Mouse (Mus musculus) right cerebral cortex, postnatal 36 days (tissue): ENCODE data around the gene Sh2d4b.

Experiments
- DNase-seq, 2 experiments: peaks; one replicate each; pipeline ENCODE4 v3.0.0; 2022; ENCODE audit warnings: low spot score in 2 of 2, mixed read lengths in 1 of 2

Sh2d4b gene

GRCm38 (mm10) chr14:40893196-40893595 lies at the start of gene Sh2d4b:
Sh2d4b (minus strand) TSS chr14:40893266.
- DNase-seq: no peak

GRCm38 (mm10) chr14:40942429-40942828 lies 49.4 kb upstream of the Sh2d4b start:
- DNase-seq: no peak

GRCm38 (mm10) chr14:40938380-40938987 lies 45.4 kb upstream of the Sh2d4b start:
- no peak for DNase-seq

- no peak for DNase-seq
Measured at GRCm38 (mm10) chr14:40937052-40937451, 44.0 kb upstream of the Sh2d4b start.

- DNase-seq: no peak
Measured at GRCm38 (mm10) chr14:40935481-40935880, 42.4 kb upstream of the Sh2d4b start.

- DNase-seq: no peak
Measured at GRCm38 (mm10) chr14:40935054-40935453, 42.0 kb upstream of the Sh2d4b start.

GRCm38 (mm10) chr14:40933328-40933727 lies 40.3 kb upstream of the Sh2d4b start:
- DNase-seq: no peak

- DNase-seq: no peak
Measured at GRCm38 (mm10) chr14:40932225-40932624, 39.2 kb upstream of the Sh2d4b start.

- DNase-seq: no peak
Measured at GRCm38 (mm10) chr14:40931115-40931829, 38.2 kb upstream of the Sh2d4b start.

GRCm38 (mm10) chr14:40929943-40930342 lies 36.9 kb upstream of the Sh2d4b start:
- DNase-seq: no peak

GRCm38 (mm10) chr14:40928897-40929296 lies 35.8 kb upstream of the Sh2d4b start:
- no peak for DNase-seq

GRCm38 (mm10) chr14:40927041-40927440 lies 34.0 kb upstream of the Sh2d4b start:
- DNase-seq: no peak

GRCm38 (mm10) chr14:40924378-40925113 lies 31.5 kb upstream of the Sh2d4b start:
- DNase-seq: no peak

GRCm38 (mm10) chr14:40921241-40921640 lies 28.2 kb upstream of the Sh2d4b start:
- DNase-seq: no peak

- DNase-seq: no peak
Measured at GRCm38 (mm10) chr14:40919521-40919920, 26.5 kb upstream of the Sh2d4b start.

- DNase-seq: no peak
Measured at GRCm38 (mm10) chr14:40918477-40918876, 25.4 kb upstream of the Sh2d4b start.

GRCm38 (mm10) chr14:40917632-40918031 lies 24.6 kb upstream of the Sh2d4b start:
- peak; percentile 86 to 88 for DNase-seq

GRCm38 (mm10) chr14:40916667-40917066 lies 23.6 kb upstream of the Sh2d4b start:
- DNase-seq: no peak

GRCm38 (mm10) chr14:40915838-40916237 lies 22.8 kb upstream of the Sh2d4b start:
- no peak for DNase-seq

- no peak for DNase-seq
Measured at GRCm38 (mm10) chr14:40914701-40915100, 21.6 kb upstream of the Sh2d4b start.

GRCm38 (mm10) chr14:40913709-40914108 lies 20.6 kb upstream of the Sh2d4b start:
- no peak for DNase-seq

- no peak for DNase-seq
Measured at GRCm38 (mm10) chr14:40911529-40911928, 18.5 kb upstream of the Sh2d4b start.

GRCm38 (mm10) chr14:40908763-40909162 lies 15.7 kb upstream of the Sh2d4b start:
- DNase-seq: no peak
